Mouse (Mus musculus) cerebellum, adult 2 months (tissue): ENCODE results near the gene I0C0044D17Rik. TPM values are rescaled to one million over a fixed set of nuclear protein-coding genes. Genes with fewer than 3 reads are reported as not detected.

ENCODE experiments used
- DNase-seq, 2 experiments: peaks; one replicate each; pipeline ENCODE4 v3.0.0; 2021
- H3K27ac ChIP-seq: fragments of 200-500 bp; 2 replicates; pipeline ENCODE4 v1.5.1; 2012; ENCODE audit warnings: low read length, control low read depth, inconsistent platforms; ENCODE audit not compliant: insufficient read depth
- H3K27me3 ChIP-seq: fragments of 200-500 bp; 2 replicates; pipeline ENCODE4 v1.6.1; 2012; ENCODE audit warnings: inconsistent platforms, mild to moderate bottlenecking, low read length, moderate library complexity; ENCODE audit not compliant: control insufficient read depth, insufficient read depth
- H3K4me1 ChIP-seq: fragments of 200-500 bp; 2 replicates; pipeline ENCODE4 v1.6.1; 2011; ENCODE audit warnings: low read length; ENCODE audit not compliant: control insufficient read depth, insufficient read depth
- H3K4me3 ChIP-seq: fragments of 200-500 bp; replicated peaks from 2 replicates; pipeline ENCODE3; 2011; ENCODE audit warnings: mild to moderate bottlenecking, low read depth, low read length, control low read depth; ENCODE audit not compliant: insufficient read depth
- CTCF ChIP-seq: fragments of 200-500 bp; IDR thresholded peaks from 2 replicates; pipeline ENCODE4 v1.5.1; 2011; ENCODE audit warnings: low read depth, mild to moderate bottlenecking, control low read depth, low read length, moderate library complexity, borderline replicate concordance; ENCODE audit not compliant: insufficient read depth
- POLR2A ChIP-seq: fragments of 200-500 bp; IDR thresholded peaks from 2 replicates; pipeline ENCODE4 v1.6.1; 2011; ENCODE audit warnings: low read length, control low read depth, borderline replicate concordance; ENCODE audit not compliant: insufficient read depth
- WGBS: fragments of 180-500 bp; shearing (Covaris S2); methylation state at CpG from one replicate; pipeline ENCODE4 v1.1.7; 2018; 5-methylcytosine and 5-hydroxymethylcytosine counted together
- polyA plus RNA-seq: library from polyadenylated mRNA; depleted of rRNA; stranded (reverse); fragments of >200 nt; gene quantifications from 2 replicates; pipeline ENCODE4 v1.2.3, GENCODE M21; 2012

Gene I0C0044D17Rik
- polyA plus RNA-seq, 1 experiment = not detected

- Histone ChIP-seq H3K27ac (no peak within 1 kb of the TSS), H3K4me3 (peak within 1 kb of the TSS; percentile 36), H3K27me3 (peaks cover 7% of the 10 kb centered on the region; the same call in 1 of the 2 replicates), H3K4me1 (0 out of 2 replicates have a peak, but pooled peaks cover 3% of the 10 kb centered on the region)
- DNase-seq = no peak
- TF ChIP-seq POLR2A (no peak), CTCF (no peak)
- WGBS = under 1% methylated on average over 66 of the region's 72 CpGs
These were observed 6.3 kb downstream of the I0C0044D17Rik start, which contains the start of gene Kank4 for GRCm38 (mm10) chr4:98817184-98817911. Gene Kank4 (minus strand): TSS chr4:98817537.

DNA sequence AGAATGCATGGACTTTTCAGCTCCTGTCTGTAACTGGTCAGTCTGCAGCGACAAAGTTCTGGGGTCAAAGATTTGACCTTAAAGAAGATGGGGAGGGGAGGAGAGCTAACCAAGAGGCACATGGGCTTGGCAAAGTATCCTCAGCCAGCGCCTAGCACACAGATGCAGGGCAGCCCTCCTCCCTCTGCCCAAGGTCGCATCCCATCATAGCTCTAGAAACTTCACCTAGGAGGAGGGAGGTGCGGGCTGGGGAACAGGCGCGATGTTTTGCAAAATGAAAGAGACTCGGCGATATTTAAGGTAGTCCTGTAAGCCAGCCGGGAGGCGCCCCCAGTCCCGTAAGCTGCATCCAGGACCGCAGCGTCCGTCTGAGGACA, 6.8 kb downstream of the I0C0044D17Rik start:
- Histone ChIP-seq H3K27me3 (peaks cover 7% of the 10 kb centered on the region; the same call in 1 of the 2 replicates), H3K4me1 (0 out of 2 replicates have a peak, but pooled peaks cover 3% of the 10 kb centered on the region), H3K4me3 (peak overlapping the region; percentile 36), H3K27ac (no peak overlapping the region)
- 7% methylated on average over 14 of the region's 14 CpGs for WGBS
- no peak for DNase-seq
- TF ChIP-seq POLR2A = no peak
- TF ChIP-seq CTCF = no peak

- Histone ChIP-seq H3K4me1 (no peaks in the 10 kb centered on the region), H3K27me3 (no peaks in the 10 kb centered on the region), H3K27ac (no peak overlapping the region), H3K4me3 (no peak overlapping the region)
- 91% methylated on average over 9 of the region's 9 CpGs for WGBS
- DNase-seq = no peak
- no peak for TF ChIP-seq POLR2A
- no peak for TF ChIP-seq CTCF
These were observed 17.3 kb downstream of the I0C0044D17Rik start for GRCm38 (mm10) chr4:98806306-98806705.

DNA sequence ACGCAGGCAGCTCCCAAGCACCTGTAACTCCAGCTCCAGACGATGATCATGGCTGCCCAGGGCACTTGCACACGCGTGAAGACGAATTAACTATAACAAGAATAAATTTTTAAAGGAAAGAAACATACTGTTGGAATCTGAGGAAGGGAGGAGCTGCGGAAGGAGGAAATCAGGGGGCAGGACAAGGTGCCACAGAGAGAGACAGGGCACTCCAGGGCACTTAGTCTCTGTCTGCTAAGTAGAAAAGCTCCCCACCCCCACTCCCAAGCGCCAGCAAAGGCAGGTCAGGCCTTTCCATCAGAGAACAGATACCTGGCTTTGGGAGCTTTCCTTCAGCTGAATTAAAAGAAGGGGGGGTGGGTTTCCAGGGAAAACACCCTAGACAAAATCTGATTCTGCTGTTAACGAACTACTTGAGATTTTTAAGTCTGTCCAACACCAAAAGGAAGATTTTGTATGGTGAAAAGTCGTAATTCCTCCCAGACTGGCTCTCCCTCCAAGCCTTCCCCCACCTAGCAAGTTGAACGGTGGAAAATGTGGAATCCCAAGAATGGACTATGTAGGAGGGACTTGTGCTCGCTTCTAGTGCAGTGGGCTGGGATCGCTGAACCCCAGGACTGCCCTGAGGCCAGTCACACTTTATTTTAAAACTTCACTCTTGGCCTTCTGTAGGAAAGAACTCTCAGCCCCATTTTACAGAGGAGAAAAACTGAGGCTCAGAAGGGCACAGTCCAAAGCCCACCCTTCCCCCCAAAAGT, 18.2 kb downstream of the I0C0044D17Rik start:
- Histone ChIP-seq H3K4me1 (no peaks in the 10 kb centered on the region), H3K27me3 (no peaks in the 10 kb centered on the region), H3K27ac (no peak overlapping the region), H3K4me3 (no peak overlapping the region)
- no peak for DNase-seq
- TF ChIP-seq POLR2A (no peak), CTCF (no peak)
- WGBS = 77% methylated on average over 12 of the region's 12 CpGs

DNA sequence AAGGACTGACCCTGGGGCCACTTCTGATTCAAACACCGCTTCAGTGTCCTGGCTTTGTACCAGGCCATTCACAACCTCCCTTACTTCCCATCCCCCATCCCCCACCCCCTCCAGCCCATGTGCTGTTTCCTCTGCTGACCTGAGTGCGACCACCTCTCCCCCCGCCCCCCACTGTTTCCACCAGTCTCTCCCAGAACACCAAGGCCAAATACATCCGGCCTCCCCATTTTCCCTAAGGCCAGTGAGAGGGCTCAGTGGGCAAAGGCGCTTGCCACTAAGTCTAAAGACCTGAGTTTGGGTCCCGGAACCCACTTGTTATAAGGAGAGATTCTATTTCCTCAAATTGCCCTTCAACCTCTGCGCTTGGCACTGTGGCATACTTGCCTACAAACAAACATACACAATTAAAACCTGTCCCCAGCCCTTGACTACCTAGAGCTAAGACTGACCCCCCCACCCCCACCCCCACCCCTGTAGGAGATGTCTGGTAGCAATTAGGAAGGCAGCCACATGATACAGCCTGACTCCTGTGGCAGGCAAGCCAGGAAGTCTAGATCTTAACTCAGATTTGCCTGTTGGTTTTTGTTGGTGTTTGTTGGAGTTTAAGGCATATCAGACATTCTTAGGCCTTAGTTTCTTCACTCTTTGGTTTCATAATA, 19.0 kb downstream of the I0C0044D17Rik start:
- 84% methylated on average over 7 of the region's 7 CpGs for WGBS
- H3K27me3 ChIP-seq = no peaks in the 10 kb centered on the region
- DNase-seq = no peak
- H3K27ac ChIP-seq = no peak overlapping the region
- no peak overlapping the region for H3K4me3 ChIP-seq
- TF ChIP-seq CTCF (no peak), POLR2A (no peak)
- no peaks in the 10 kb centered on the region for H3K4me1 ChIP-seq

GRCm38 (mm10) chr4:98801775-98802174, 21.9 kb downstream of the I0C0044D17Rik start:
- no peak for DNase-seq
- H3K27ac ChIP-seq = no peak overlapping the region
- 92% methylated on average over 11 of the region's 11 CpGs for WGBS
- TF ChIP-seq POLR2A = no peak
- TF ChIP-seq CTCF = no peak
- no peak overlapping the region for H3K4me3 ChIP-seq
- no peaks in the 10 kb centered on the region for H3K27me3 ChIP-seq
- H3K4me1 ChIP-seq = no peaks in the 10 kb centered on the region

DNA sequence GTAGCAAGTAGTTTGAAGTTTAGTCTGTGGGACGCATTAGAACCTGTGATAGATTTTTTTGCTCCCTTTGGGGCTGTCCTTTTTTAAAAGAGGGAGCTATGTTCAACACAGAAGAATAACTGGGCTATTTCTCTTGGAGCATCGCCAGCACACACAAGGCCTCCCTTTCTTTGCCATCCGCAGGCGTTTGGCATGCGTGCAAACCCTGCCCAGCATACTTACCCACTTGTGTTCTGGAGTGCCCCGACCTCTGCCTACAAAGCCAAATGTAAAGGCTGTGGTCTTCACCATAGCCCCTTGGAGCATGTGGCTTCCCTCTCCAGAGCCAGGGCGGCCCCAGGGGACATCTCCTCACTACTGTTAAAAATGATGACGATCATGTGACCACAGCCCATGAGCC, 22.8 kb downstream of the I0C0044D17Rik start:
- Histone ChIP-seq H3K27ac (no peak overlapping the region), H3K4me3 (no peak overlapping the region), H3K27me3 (no peaks in the 10 kb centered on the region), H3K4me1 (no peaks in the 10 kb centered on the region)
- DNase-seq = no peak
- TF ChIP-seq POLR2A = no peak
- TF ChIP-seq CTCF = no peak
- WGBS = 31% methylated on average over 8 of the region's 8 CpGs
